Mouse (Mus musculus) ES-E14 (cell line): ENCODE measurements around the gene Calml4.

Experiments used
- CHD2 ChIP-seq: IDR thresholded peaks from 2 replicates; pipeline ENCODE4 v1.6.1; 2014; ENCODE audit warnings: mild to moderate bottlenecking, low read depth, low read length, inconsistent platforms
- HCFC1 ChIP-seq: IDR thresholded peaks from 2 replicates; pipeline ENCODE4 v1.6.1; 2012; ENCODE audit warnings: low read length, inconsistent platforms, borderline replicate concordance; ENCODE audit not compliant: insufficient read depth

DNA sequence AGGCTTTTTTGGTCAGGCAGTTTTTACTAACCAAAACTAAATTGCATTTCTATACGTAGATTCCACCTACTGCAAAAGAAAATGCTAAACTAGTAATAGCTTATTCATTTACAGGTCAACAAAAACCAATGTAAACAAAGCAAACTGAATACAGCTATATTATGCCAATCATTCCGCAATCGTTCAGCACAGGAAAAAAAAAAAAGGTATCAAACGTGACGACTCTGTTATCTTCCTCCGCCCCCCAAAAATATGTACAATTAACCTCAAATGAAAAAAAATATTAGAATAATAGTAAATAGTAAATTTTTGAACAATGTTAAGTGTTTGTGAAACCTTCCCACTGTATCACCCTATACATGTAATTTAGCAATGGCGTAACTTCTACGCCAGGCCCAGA, 47.8 kb upstream of the Calml4 start:
- TF ChIP-seq CHD2 (no peak), HCFC1 (no peak)
